ENCODE assay signal across 32 mouse cellular contexts in the genomic region with DNA sequence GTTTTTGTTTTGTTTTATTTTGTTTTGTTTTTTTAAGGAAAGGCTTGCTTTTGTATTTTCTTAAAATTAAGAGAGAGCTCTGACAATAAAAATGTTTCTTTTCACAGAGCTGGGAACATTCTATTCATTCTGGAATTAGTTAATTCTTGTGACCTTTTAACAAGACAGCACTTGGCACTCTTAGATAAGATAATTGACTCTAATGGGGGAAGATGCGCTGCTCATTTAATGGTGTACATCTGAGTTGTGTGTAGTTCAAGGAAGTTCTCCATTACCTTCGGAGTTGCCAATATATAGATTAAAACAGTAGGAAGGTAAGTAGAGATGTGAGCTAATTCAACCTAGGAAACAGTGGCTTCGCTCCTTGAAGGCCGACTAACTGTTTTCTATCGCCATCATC.
"Had no signal": no experiment of that assay in that cellular context is flagged by ENCODE, and none has a peak within 500 bp of the region (broad histone marks: within the 10 kb centered on the region; RNA-seq: fewer than 3 reads in every experiment).

No protein-coding gene starts in this region.

- DNase-seq: left cerebral cortex, postnatal 4 days; liver; liver, embryonic 13.5 days; liver, postnatal 0 days; lung, adult 18-20 months; lung, adult 2 months; lung, embryonic 14.5 days; lung, postnatal 10 days; lung, postnatal 14 days; lung, postnatal 36 days; lung, postnatal 4 days; midbrain, embryonic 14.5 days had no signal

- H3K4me3 ChIP-seq: limb, embryonic 10.5 days; limb, embryonic 12.5 days; limb, embryonic 13.5 days; limb, embryonic 15.5 days; liver, embryonic 12.5 days; liver, embryonic 13.5 days; liver, embryonic 15.5 days; lung, embryonic 15.5 days; megakaryocyte, embryonic 14.5 days; midbrain, embryonic 10.5 days; midbrain, embryonic 12.5 days; midbrain, embryonic 13.5 days; midbrain, embryonic 15.5 days; myocyte; neural tube, embryonic 12.5 days had no signal

- H3K4me2 ChIP-seq: limb, embryonic 12.5 days; limb, embryonic 13.5 days; limb, embryonic 15.5 days; liver, embryonic 11.5 days; liver, embryonic 12.5 days; liver, embryonic 13.5 days; liver, embryonic 15.5 days; lung, embryonic 14.5 days; lung, embryonic 15.5 days; midbrain, embryonic 11.5 days; midbrain, embryonic 12.5 days; midbrain, embryonic 13.5 days; midbrain, embryonic 15.5 days; neural tube, embryonic 12.5 days had no signal

- H3K36me3 ChIP-seq: liver, embryonic 12.5 days; liver, embryonic 13.5 days; liver, embryonic 15.5 days; lung, embryonic 15.5 days; midbrain, embryonic 12.5 days had no signal

- H3K27ac ChIP-seq: limb, embryonic 10.5 days; limb, embryonic 12.5 days; limb, embryonic 13.5 days; limb, embryonic 15.5 days; liver, embryonic 12.5 days; liver, embryonic 13.5 days; liver, embryonic 14.5 days; liver, embryonic 15.5 days; lung, embryonic 15.5 days; macrophage; midbrain, embryonic 10.5 days; midbrain, embryonic 12.5 days; midbrain, embryonic 13.5 days; midbrain, embryonic 15.5 days; neural tube, embryonic 12.5 days had no signal

- H3K9me3 ChIP-seq: limb, embryonic 10.5 days; limb, embryonic 12.5 days; limb, embryonic 13.5 days; limb, embryonic 15.5 days; liver, embryonic 12.5 days; liver, embryonic 13.5 days; liver, embryonic 15.5 days; lung, embryonic 15.5 days; megakaryocyte, embryonic 14.5 days; midbrain, embryonic 10.5 days; midbrain, embryonic 12.5 days; midbrain, embryonic 13.5 days; midbrain, embryonic 15.5 days; neural tube, embryonic 12.5 days had no signal

- H3K9ac ChIP-seq: limb, embryonic 12.5 days; limb, embryonic 13.5 days; limb, embryonic 15.5 days; liver, embryonic 12.5 days; liver, embryonic 13.5 days; liver, embryonic 14.5 days; liver, embryonic 15.5 days; liver, postnatal 0 days; lung, embryonic 14.5 days; lung, embryonic 15.5 days; midbrain, embryonic 12.5 days; midbrain, embryonic 13.5 days; midbrain, embryonic 15.5 days; neural tube, embryonic 12.5 days had no signal

- H3K27me3 ChIP-seq: limb, embryonic 12.5 days; limb, embryonic 13.5 days; limb, embryonic 15.5 days; liver, embryonic 12.5 days; liver, embryonic 13.5 days; liver, embryonic 15.5 days; lung, embryonic 15.5 days; midbrain, embryonic 15.5 days had no signal

- ATAC-seq: liver, embryonic 12.5 days; liver, postnatal 0 days; lung, postnatal 0 days; midbrain, embryonic 16.5 days had no signal

- H3K4me1 ChIP-seq: limb, embryonic 13.5 days; limb, embryonic 15.5 days; liver, embryonic 12.5 days; liver, embryonic 13.5 days; liver, embryonic 15.5 days; lung, embryonic 15.5 days; megakaryocyte, embryonic 14.5 days; midbrain, embryonic 12.5 days; midbrain, embryonic 15.5 days had no signal
